Mouse (Mus musculus) midbrain, embryonic 13.5 days (tissue): ENCODE results near the gene Sorbs1. TPM values are rescaled to one million over a fixed set of nuclear protein-coding genes. Genes with fewer than 3 reads are reported as not detected.

Source experiments
- ATAC-seq: fragments of 200-750 bp; cut with Nextera tagmentation; 2 replicates; pipeline ENCODE4 v1.8.0; 2017; ENCODE audit warnings: mild to moderate bottlenecking, moderate TSS enrichment, moderate library complexity
- H3K27ac ChIP-seq: fragments of 300-500 bp; sonication (generic); 2 replicates; pipeline ENCODE4 v1.5.1; 2015; ENCODE audit warnings: inconsistent platforms, mild to moderate bottlenecking, moderate library complexity
- H3K27me3 ChIP-seq: fragments of 300-500 bp; sonication (generic); 2 replicates; pipeline ENCODE4 v1.6.1; 2015; ENCODE audit warnings: mild to moderate bottlenecking, inconsistent platforms
- H3K36me3 ChIP-seq: fragments of 300-500 bp; sonication (generic); 2 replicates; pipeline ENCODE4 v1.6.1; 2015; ENCODE audit warnings: mild to moderate bottlenecking, inconsistent platforms
- H3K4me1 ChIP-seq: fragments of 300-500 bp; sonication (generic); replicated peaks from 2 replicates; pipeline ENCODE4 v1.6.1; 2015; ENCODE audit warnings: inconsistent platforms
- H3K4me2 ChIP-seq: fragments of 300-500 bp; sonication (generic); replicated peaks from 2 replicates; pipeline ENCODE4 v1.6.1; 2015; ENCODE audit warnings: moderate library complexity, mild to moderate bottlenecking, inconsistent platforms
- H3K4me3 ChIP-seq: fragments of 300-500 bp; sonication (generic); replicated peaks from 2 replicates; pipeline ENCODE4 v1.5.1; 2015; ENCODE audit warnings: mild to moderate bottlenecking, inconsistent platforms
- H3K9ac ChIP-seq: fragments of 300-500 bp; sonication (generic); replicated peaks from 2 replicates; pipeline ENCODE4 v1.6.1; 2015; ENCODE audit warnings: mild to moderate bottlenecking, inconsistent platforms
- H3K9me3 ChIP-seq: fragments of 300-500 bp; sonication (generic); 2 replicates; pipeline ENCODE4 v1.6.1; 2016; ENCODE audit warnings: mild to moderate bottlenecking, inconsistent platforms
- WGBS: fragments of 180-500 bp; shearing (Covaris S2); methylation state at CpG from one replicate; pipeline ENCODE4 v1.1.7; 2015; 5-methylcytosine and 5-hydroxymethylcytosine counted together
- polyA plus RNA-seq: library from polyadenylated mRNA; unstranded; fragments of >200 nt; fragmentation: Nextera tagmentation; extraction: Ambion mirVana; gene quantifications from 2 replicates; pipeline ENCODE4 v1.2.1, GENCODE M21; 2015

The Sorbs1 gene
- polyA plus RNA-seq, 1 experiment from 2014 or later, result 78.7 TPM

GRCm38 (mm10) chr19:40469792-40470191, 43.8 kb downstream of the Sorbs1 start:
- ATAC-seq, result no peak
- 86% methylated on average over 5 of the region's 5 CpGs for WGBS

GRCm38 (mm10) chr19:40468308-40468707, 45.3 kb downstream of the Sorbs1 start:
- H3K27ac ChIP-seq, result no peak overlapping the region
- no peaks in the 10 kb centered on the region for H3K9me3 ChIP-seq
- H3K27me3 ChIP-seq, result no peaks in the 10 kb centered on the region
- no peak overlapping the region for H3K9ac ChIP-seq
- ATAC-seq, result no peak
- H3K36me3 ChIP-seq, result no peaks in the 10 kb centered on the region
- WGBS, result 91% methylated on average over 3 of the region's 3 CpGs
- H3K4me3 ChIP-seq, result no peak overlapping the region
- H3K4me1 ChIP-seq, result peaks cover 22% of the 10 kb centered on the region
- no peak overlapping the region for H3K4me2 ChIP-seq

More at GRCm38 (mm10) chr19:40469792-40470191, 43.8 kb downstream of the Sorbs1 start:
- Histone ChIP-seq H3K4me1 (peaks cover 22% of the 10 kb centered on the region), H3K9me3 (no peaks in the 10 kb centered on the region), H3K36me3 (no peaks in the 10 kb centered on the region), H3K27ac (no peak overlapping the region), H3K9ac (no peak overlapping the region), H3K4me2 (no peak overlapping the region), H3K4me3 (no peak overlapping the region), H3K27me3 (no peaks in the 10 kb centered on the region)

- H3K4me1 ChIP-seq, result peaks cover 25% of the 10 kb centered on the region
- no peaks in the 10 kb centered on the region for H3K27me3 ChIP-seq
- H3K4me3 ChIP-seq, result no peak overlapping the region
- H3K4me2 ChIP-seq, result no peak overlapping the region
- H3K27ac ChIP-seq, result no peak overlapping the region
- ATAC-seq, result no peak
- no peak overlapping the region for H3K9ac ChIP-seq
- 93% methylated on average over 9 of the region's 9 CpGs for WGBS
- no peaks in the 10 kb centered on the region for H3K36me3 ChIP-seq
- H3K9me3 ChIP-seq, result no peaks in the 10 kb centered on the region
Measured at GRCm38 (mm10) chr19:40467810-40468209, 45.8 kb downstream of the Sorbs1 start.

- 35% methylated on average over 3 of the region's 3 CpGs for WGBS
- no peak overlapping the region for H3K9ac ChIP-seq
- H3K4me2 ChIP-seq, result no peak overlapping the region
- peaks cover 25% of the 10 kb centered on the region for H3K4me1 ChIP-seq
- H3K4me3 ChIP-seq, result no peak overlapping the region
- no peaks in the 10 kb centered on the region for H3K27me3 ChIP-seq
- no peak for ATAC-seq
- no peak overlapping the region for H3K27ac ChIP-seq
- no peaks in the 10 kb centered on the region for H3K36me3 ChIP-seq
- no peaks in the 10 kb centered on the region for H3K9me3 ChIP-seq
Measured at GRCm38 (mm10) chr19:40465339-40465738, 48.2 kb downstream of the Sorbs1 start.

GRCm38 (mm10) chr19:40464408-40464807, 49.2 kb downstream of the Sorbs1 start:
- ATAC-seq, result no peak
- peaks cover 19% of the 10 kb centered on the region for H3K4me1 ChIP-seq
- no peak overlapping the region for H3K9ac ChIP-seq
- no peak overlapping the region for H3K4me2 ChIP-seq
- no peaks in the 10 kb centered on the region for H3K9me3 ChIP-seq
- WGBS, result 91% methylated on average over 9 of the region's 9 CpGs
- no peak overlapping the region for H3K4me3 ChIP-seq
- no peak overlapping the region for H3K27ac ChIP-seq
- H3K36me3 ChIP-seq, result no peaks in the 10 kb centered on the region
- no peaks in the 10 kb centered on the region for H3K27me3 ChIP-seq

GRCm38 (mm10) chr19:40462892-40463291, 50.7 kb downstream of the Sorbs1 start:
- 85% methylated on average over 6 of the region's 6 CpGs for WGBS

GRCm38 (mm10) chr19:40462481-40462880, 51.1 kb downstream of the Sorbs1 start:
- Histone ChIP-seq H3K9ac (no peak overlapping the region), H3K4me3 (no peak overlapping the region), H3K36me3 (no peaks in the 10 kb centered on the region), H3K27me3 (no peaks in the 10 kb centered on the region), H3K9me3 (no peaks in the 10 kb centered on the region), H3K27ac (no peak overlapping the region), H3K4me1 (peaks cover 29% of the 10 kb centered on the region), H3K4me2 (no peak overlapping the region)
- no peak for ATAC-seq
- WGBS, result 87% methylated on average over 2 of the region's 2 CpGs

More at GRCm38 (mm10) chr19:40462892-40463291, 50.7 kb downstream of the Sorbs1 start:
- no peak overlapping the region for H3K4me2 ChIP-seq
- no peak for ATAC-seq
- no peak overlapping the region for H3K9ac ChIP-seq
- H3K4me3 ChIP-seq, result no peak overlapping the region
- H3K4me1 ChIP-seq, result peaks cover 29% of the 10 kb centered on the region
- H3K9me3 ChIP-seq, result no peaks in the 10 kb centered on the region
- no peaks in the 10 kb centered on the region for H3K36me3 ChIP-seq
- no peaks in the 10 kb centered on the region for H3K27me3 ChIP-seq
- no peak overlapping the region for H3K27ac ChIP-seq

GRCm38 (mm10) chr19:40461662-40462061, 51.9 kb downstream of the Sorbs1 start:
- H3K9me3 ChIP-seq, result no peaks in the 10 kb centered on the region
- no peaks in the 10 kb centered on the region for H3K27me3 ChIP-seq
- H3K27ac ChIP-seq, result peak overlapping the region; percentile 30; the same call in 1 of the 2 replicates
- peaks cover 29% of the 10 kb centered on the region for H3K4me1 ChIP-seq
- no peak overlapping the region for H3K4me3 ChIP-seq
- no peaks in the 10 kb centered on the region for H3K36me3 ChIP-seq
- no peak for ATAC-seq
- H3K4me2 ChIP-seq, result no peak overlapping the region
- WGBS, result 78% methylated on average over 1 of the region's 1 CpGs
- no peak overlapping the region for H3K9ac ChIP-seq

- H3K9ac ChIP-seq, result no peak overlapping the region
- H3K27me3 ChIP-seq, result no peaks in the 10 kb centered on the region
Measured at GRCm38 (mm10) chr19:40460854-40461490, 52.6 kb downstream of the Sorbs1 start.

GRCm38 (mm10) chr19:40459338-40459737, 54.2 kb downstream of the Sorbs1 start:
- no peak overlapping the region for H3K9ac ChIP-seq
- H3K4me1 ChIP-seq, result peaks cover 21% of the 10 kb centered on the region
- ATAC-seq, result no peak

More at GRCm38 (mm10) chr19:40460854-40461490, 52.6 kb downstream of the Sorbs1 start:
- peak overlapping the region; percentile 48; the same call in 1 of the 2 replicates for H3K27ac ChIP-seq
- H3K36me3 ChIP-seq, result no peaks in the 10 kb centered on the region
- H3K4me2 ChIP-seq, result no peak overlapping the region
- no peaks in the 10 kb centered on the region for H3K9me3 ChIP-seq
- peaks cover 29% of the 10 kb centered on the region for H3K4me1 ChIP-seq
- ATAC-seq, result peak; percentile 37; the same call in 1 of the 2 replicates
- whole genome bisulfite sequencing, result 50% methylated on average over 9 of the region's 9 CpGs
- no peak overlapping the region for H3K4me3 ChIP-seq

GRCm38 (mm10) chr19:40458806-40459205, 54.8 kb downstream of the Sorbs1 start:
- WGBS, result 90% methylated on average over 3 of the region's 3 CpGs
- no peaks in the 10 kb centered on the region for H3K36me3 ChIP-seq
- H3K9me3 ChIP-seq, result no peaks in the 10 kb centered on the region
- no peak overlapping the region for H3K4me2 ChIP-seq
- no peaks in the 10 kb centered on the region for H3K27me3 ChIP-seq
- ATAC-seq, result peak; percentile 62; the same call in 1 of the 2 replicates
- peaks cover 21% of the 10 kb centered on the region for H3K4me1 ChIP-seq
- no peak overlapping the region for H3K9ac ChIP-seq
- 0 out of 2 replicates have a peak overlapping the region, but pooled peaks have one; percentile 6 for H3K27ac ChIP-seq
- no peak overlapping the region for H3K4me3 ChIP-seq

More at GRCm38 (mm10) chr19:40459338-40459737, 54.2 kb downstream of the Sorbs1 start:
- WGBS, result 79% methylated on average over 1 of the region's 1 CpGs
- Histone ChIP-seq H3K4me2 (no peak overlapping the region), H3K4me3 (no peak overlapping the region), H3K27ac (no peak overlapping the region; the same call in 1 of the 2 replicates), H3K36me3 (no peaks in the 10 kb centered on the region), H3K9me3 (no peaks in the 10 kb centered on the region), H3K27me3 (no peaks in the 10 kb centered on the region)

GRCm38 (mm10) chr19:40455248-40455647, 58.3 kb downstream of the Sorbs1 start:
- no peak overlapping the region for H3K27ac ChIP-seq
- WGBS, result 96% methylated on average over 4 of the region's 4 CpGs
- H3K9me3 ChIP-seq, result no peaks in the 10 kb centered on the region

More at GRCm38 (mm10) chr19:40455248-40455647, 58.3 kb downstream of the Sorbs1 start:
- Histone ChIP-seq H3K9ac (no peak overlapping the region), H3K4me3 (no peak overlapping the region), H3K36me3 (0 out of 2 replicates have a peak, but pooled peaks cover 2% of the 10 kb centered on the region), H3K27me3 (no peaks in the 10 kb centered on the region), H3K4me2 (no peak overlapping the region), H3K4me1 (peaks cover 10% of the 10 kb centered on the region; the same call in 1 of the 2 replicates)
- ATAC-seq, result no peak
